Mouse (Mus musculus): ENCODE data around the gene Tmem150b.
A peak's percentile ranks its signal among the peaks of the same experiment; 100 is the strongest.

The Tmem150b gene

GRCm38 (mm10) chr7:4663742-4664141, 61.3 kb downstream of the Tmem150b start:
- no peak for DNase-seq (ENCODE audit: low read depth, low spot score)

- DNase-seq (ENCODE audit: low read depth, low spot score) = no peak
These were observed 61.9 kb downstream of the Tmem150b start for GRCm38 (mm10) chr7:4663179-4663578.

- DNase-seq (ENCODE audit: low read depth, low spot score) = no peak
These were observed 65.1 kb downstream of the Tmem150b start for GRCm38 (mm10) chr7:4659911-4660443.

- peak; percentile 89 for DNase-seq (ENCODE audit: low read depth, low spot score)
These were observed 66.0 kb downstream of the Tmem150b start, which contains the start of gene Ppp6r1 for GRCm38 (mm10) chr7:4658912-4659551. Gene Ppp6r1, minus strand, starts transcription at chr7:4659019.

- no peak for DNase-seq (ENCODE audit: low read depth, low spot score)
These were observed 66.7 kb downstream of the Tmem150b start for GRCm38 (mm10) chr7:4658128-4658907.

GRCm38 (mm10) chr7:4657521-4658127, 67.4 kb downstream of the Tmem150b start:
- no peak for DNase-seq (ENCODE audit: low read depth, low spot score)

All from retina, adult 2 months (tissue).